15 mouse cellular contexts compared by ENCODE assay signal in the genomic region with DNA sequence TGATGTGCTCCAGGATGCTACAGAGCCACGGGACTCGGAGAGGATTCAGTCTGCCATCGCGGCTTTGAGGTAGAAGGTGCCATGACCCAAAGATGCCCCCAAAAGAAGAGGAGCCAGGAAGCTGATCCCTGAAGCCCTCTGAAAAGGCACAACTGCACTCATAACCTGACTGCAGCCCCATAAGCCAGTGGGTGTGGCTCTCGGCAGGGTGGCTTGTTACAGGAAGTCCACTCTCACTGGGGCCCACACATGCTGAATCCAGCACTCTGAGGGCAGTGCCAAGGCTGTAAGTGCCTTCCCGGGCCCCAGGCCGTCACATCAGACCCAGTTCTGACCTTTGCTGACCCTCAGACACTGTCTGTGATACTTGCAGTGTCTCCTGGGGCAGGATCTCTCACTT. TPM values are rescaled to one million over a fixed set of nuclear protein-coding genes. Genes with fewer than 3 reads are reported as not detected.
DNase-seq lines count a peak whose midpoint lies in the region; ATAC-seq and TF ChIP-seq lines count a peak whose summit lies in the region.
"Had no signal": no experiment of that assay in that cellular context is flagged by ENCODE, and none has a peak within 500 bp of the region (broad histone marks: within the 10 kb centered on the region; RNA-seq: fewer than 3 reads in every experiment).

No protein-coding gene starts in this region.

- H3K9me3 ChIP-seq in kidney, embryonic 15.5 days (replicated peaks), result no peaks in the 10 kb centered on the region
- no peaks in the 10 kb centered on the region for H3K9me3 ChIP-seq in midbrain, embryonic 16.5 days (replicated peaks; ENCODE audit: control insufficient read depth, low read length, poor library complexity, severe bottlenecking)
- H3K9me3 ChIP-seq: megakaryocyte, embryonic 14.5 days had no signal

- DNase-seq in gastrocnemius, adult 2 months, result no peak
- no peak for DNase-seq in gastrocnemius, adult 18-20 months (ENCODE audit: low spot score)
- no peak for DNase-seq in kidney, adult 2 months
- DNase-seq in lung, postnatal 10 days, result peak; percentile 24
- DNase-seq in lung, adult 18-20 months, result no peak
- no peak for DNase-seq in frontal cortex, adult 2 months (ENCODE audit: extremely low spot score in 1 of 2, low spot score in 1 of 2)
- DNase-seq: cerebellum, adult 9-11 months; thymus, postnatal 4 days had no signal

- no peak overlapping the region for H3K9ac ChIP-seq in kidney, embryonic 15.5 days
- no peak overlapping the region for H3K9ac ChIP-seq in midbrain, embryonic 16.5 days (ENCODE audit: low read depth, low read length)

- H3K36me3 ChIP-seq in kidney, embryonic 15.5 days, result peaks cover 6% of the 10 kb centered on the region; the same call in 1 of the 2 replicates
- H3K36me3 ChIP-seq in kidney, adult 2 months (ENCODE audit: control insufficient read depth, insufficient read depth, low read length), result no peaks in the 10 kb centered on the region
- H3K36me3 ChIP-seq in midbrain, embryonic 16.5 days (ENCODE audit: control insufficient read depth, insufficient read depth, low read length), result no peaks in the 10 kb centered on the region

- no peak for TF ChIP-seq CTCF in gastrocnemius, adult 2 months (IDR thresholded peaks at IDR 0.05)
- TF ChIP-seq CTCF in kidney, adult 2 months (conservative IDR thresholded peaks at IDR 0.05; ENCODE audit: insufficient read depth, insufficient read length, low read depth, low read length), result no peak

- TF ChIP-seq POLR2A in kidney, adult 2 months (IDR thresholded peaks at IDR 0.05; ENCODE audit: low read depth, low read length), result no peak

- H3K27ac ChIP-seq in gastrocnemius, adult 2 months, result peak overlapping the region; percentile 84
- peak overlapping the region; percentile 83; the same call in 1 of the 2 replicates for H3K27ac ChIP-seq in kidney, embryonic 15.5 days
- H3K27ac ChIP-seq in kidney, adult 2 months (ENCODE audit: insufficient read depth, low read depth, low read length), result no peak overlapping the region
- H3K27ac ChIP-seq in midbrain, embryonic 16.5 days (ENCODE audit: low read length), result no peak overlapping the region
- H3K27ac ChIP-seq: left cerebral cortex, adult 2 months had no signal

- H3K4me1 ChIP-seq in kidney, embryonic 15.5 days, result peaks cover 53% of the 10 kb centered on the region
- peaks cover 13% of the 10 kb centered on the region for H3K4me1 ChIP-seq in kidney, adult 2 months (ENCODE audit: control insufficient read depth, insufficient read depth, low read length)
- H3K4me1 ChIP-seq in midbrain, embryonic 16.5 days (ENCODE audit: control insufficient read depth, insufficient read depth, low read length), result no peaks in the 10 kb centered on the region

- no peak overlapping the region for H3K4me2 ChIP-seq in kidney, embryonic 15.5 days
- H3K4me2 ChIP-seq in midbrain, embryonic 16.5 days (ENCODE audit: low read length), result no peak overlapping the region

- H3K4me3 ChIP-seq in gastrocnemius, adult 2 months, result peak overlapping the region; percentile 21
- no peak overlapping the region for H3K4me3 ChIP-seq in kidney, embryonic 15.5 days (replicated peaks)
- no peak overlapping the region for H3K4me3 ChIP-seq in kidney, adult 2 months (ENCODE audit: insufficient read depth, low read depth, low read length)
- H3K4me3 ChIP-seq in midbrain, embryonic 16.5 days (ENCODE audit: low read depth, low read length), result no peak overlapping the region
- H3K4me3 ChIP-seq: left cerebral cortex, adult 2 months; megakaryocyte, embryonic 14.5 days had no signal

- H3K27me3 ChIP-seq in kidney, embryonic 15.5 days, result no peaks in the 10 kb centered on the region
- no peaks in the 10 kb centered on the region for H3K27me3 ChIP-seq in kidney, adult 2 months (replicated peaks; ENCODE audit: control insufficient read depth, insufficient read depth, low read length)
- H3K27me3 ChIP-seq in midbrain, embryonic 16.5 days (ENCODE audit: control insufficient read depth, insufficient read depth, low read depth, low read length), result no peaks in the 10 kb centered on the region
- H3K27me3 ChIP-seq: megakaryocyte, embryonic 14.5 days had no signal

- intact Hi-C loops in gastrocnemius, adult 2 months (cut with DNase I), result no loop called here

- WGBS in kidney, embryonic 15.5 days, result 59% methylated on average over 7 of the region's 7 CpGs
- 55% methylated on average over 7 of the region's 7 CpGs for WGBS in kidney, adult 2 months
- 82% methylated on average over 7 of the region's 7 CpGs for WGBS in midbrain, embryonic 16.5 days

- ATAC-seq in kidney, embryonic 15.5 days (replicated peaks; ENCODE audit: low FRiP score), result no peak
- ATAC-seq in midbrain, embryonic 16.5 days, result no peak
- ATAC-seq: hindbrain, embryonic 16.5 days had no signal

RNA-seq across cellular contexts. Expression of a gene that starts 36.4 kb away (rescaled TPM):
- 1 to 10 TPM; 6.9 to 7.4 TPM for total RNA-seq in gastrocnemius, adult 2 months (2021)
- total RNA-seq in gastrocnemius, adult 18-20 months (2021), result 1 to 10 TPM; 6.3 to 7.6 TPM
- 48.6 and 55.7 TPM in 2 replicates for polyA plus RNA-seq in kidney, embryonic 15.5 days (2015; fragmentation: Nextera tagmentation; extraction: Ambion mirVana)
- 16.8 and 21.1 TPM in 2 replicates for polyA plus RNA-seq in kidney, adult 2 months (2012; rRNA removed)
- 83.6 and 85.1 TPM in 2 replicates for polyA plus RNA-seq in midbrain, embryonic 16.5 days (2015; fragmentation: Nextera tagmentation; extraction: Ambion mirVana)
- 40.2 and 51.2 TPM in 2 replicates for polyA plus RNA-seq in frontal cortex, adult 2 months (2012; rRNA removed)

RNA-seq across cellular contexts. Expression of a gene that starts 36.5 kb away (rescaled TPM):
- 10 to 100 TPM; 30.4 to 32.6 TPM for total RNA-seq in gastrocnemius, adult 2 months (2021)
- total RNA-seq in gastrocnemius, adult 18-20 months (2021), result 10 to 100 TPM; 35.0 to 37.7 TPM
- 37.7 and 39.8 TPM in 2 replicates for polyA plus RNA-seq in kidney, embryonic 15.5 days (2015; fragmentation: Nextera tagmentation; extraction: Ambion mirVana)
- 64.4 and 64.5 TPM in 2 replicates for polyA plus RNA-seq in kidney, adult 2 months (2012; rRNA removed)
- 35.0 and 36.4 TPM in 2 replicates for polyA plus RNA-seq in midbrain, embryonic 16.5 days (2015; fragmentation: Nextera tagmentation; extraction: Ambion mirVana)
- polyA plus RNA-seq in frontal cortex, adult 2 months (2012; rRNA removed), result 62.3 and 86.3 TPM in 2 replicates

RNA-seq across cellular contexts. Expression of a gene that starts 38.7 kb away (rescaled TPM):
- total RNA-seq in gastrocnemius, adult 2 months (2021), result 10 to 100 TPM; 11.3 to 25.5 TPM
- total RNA-seq in gastrocnemius, adult 18-20 months (2021), result 10 to 100 TPM; 11.5 to 13.2 TPM
- polyA plus RNA-seq in kidney, embryonic 15.5 days (2015; fragmentation: Nextera tagmentation; extraction: Ambion mirVana), result 13.2 and 17.8 TPM in 2 replicates
- 102 and 121 TPM in 2 replicates for polyA plus RNA-seq in kidney, adult 2 months (2012; rRNA removed)
- polyA plus RNA-seq in midbrain, embryonic 16.5 days (2015; fragmentation: Nextera tagmentation; extraction: Ambion mirVana), result 1.8 and 2.0 TPM in 2 replicates
- polyA plus RNA-seq in frontal cortex, adult 2 months (2012; rRNA removed), result 7.4 and 9.1 TPM in 2 replicates

RNA-seq across cellular contexts. Expression of a gene that starts 51.9 kb away (rescaled TPM):
- total RNA-seq in gastrocnemius, adult 2 months (2021), result 10 to 100 TPM; 11.3 TPM
- total RNA-seq in gastrocnemius, adult 18-20 months (2021), result 10 to 100 TPM in 1 of 2 experiments, 1 to 10 TPM in 1; 5.7 to 14.7 TPM
- polyA plus RNA-seq in kidney, embryonic 15.5 days (2015; fragmentation: Nextera tagmentation; extraction: Ambion mirVana), result 0.34 and 0.78 TPM in 2 replicates
- polyA plus RNA-seq in kidney, adult 2 months (2012; rRNA removed), result 1.6 and 1.7 TPM in 2 replicates
- not detected in 2 replicates for polyA plus RNA-seq in midbrain, embryonic 16.5 days (2015; fragmentation: Nextera tagmentation; extraction: Ambion mirVana)
- 0.22 and 0.57 TPM in 2 replicates for polyA plus RNA-seq in frontal cortex, adult 2 months (2012; rRNA removed)
- total RNA-seq: liver, adult 2 months had no signal
- polyA plus RNA-seq: hindbrain, embryonic 16.5 days; neural tube, embryonic 14.5 days had no signal

RNA-seq across cellular contexts. Expression of a gene that starts 55.4 kb away (rescaled TPM):
- 1 to 10 TPM in 1 of 2 experiments, under 1 TPM in 1; 0.78 to 1.5 TPM for total RNA-seq in gastrocnemius, adult 2 months (2021)
- total RNA-seq in gastrocnemius, adult 18-20 months (2021), result under 1 TPM; 0.30 to 0.66 TPM
- 40.8 and 50.4 TPM in 2 replicates for polyA plus RNA-seq in kidney, embryonic 15.5 days (2015; fragmentation: Nextera tagmentation; extraction: Ambion mirVana)
- polyA plus RNA-seq in kidney, adult 2 months (2012; rRNA removed), result 7.1 and 8.6 TPM in 2 replicates
- 5.7 and 6.2 TPM in 2 replicates for polyA plus RNA-seq in midbrain, embryonic 16.5 days (2015; fragmentation: Nextera tagmentation; extraction: Ambion mirVana)
- polyA plus RNA-seq in frontal cortex, adult 2 months (2012; rRNA removed), result 2.4 and 2.5 TPM in 2 replicates

Comparison
In these comparisons a context has a peak if more than half of its experiments do, and no peak if none do; other contexts are left out.
1. H3K27ac ChIP-seq: peak in gastrocnemius, adult 2 months (single experiment) and kidney, embryonic 15.5 days (single experiment); none in kidney, adult 2 months (single experiment) and midbrain, embryonic 16.5 days (single experiment).